Mouse (Mus musculus): ENCODE data around the gene Gm10188.

GRCm38 (mm10) chr1:132267959-132268358 lies 38.4 kb upstream of the Gm10188 start:
- TF ChIP-seq CTCF (IDR thresholded peaks at IDR 0.05; ENCODE audit: low read depth) (no peak), EP300 (optimal IDR thresholded peaks at IDR 0.05) (no peak)
